In the genomic region with DNA sequence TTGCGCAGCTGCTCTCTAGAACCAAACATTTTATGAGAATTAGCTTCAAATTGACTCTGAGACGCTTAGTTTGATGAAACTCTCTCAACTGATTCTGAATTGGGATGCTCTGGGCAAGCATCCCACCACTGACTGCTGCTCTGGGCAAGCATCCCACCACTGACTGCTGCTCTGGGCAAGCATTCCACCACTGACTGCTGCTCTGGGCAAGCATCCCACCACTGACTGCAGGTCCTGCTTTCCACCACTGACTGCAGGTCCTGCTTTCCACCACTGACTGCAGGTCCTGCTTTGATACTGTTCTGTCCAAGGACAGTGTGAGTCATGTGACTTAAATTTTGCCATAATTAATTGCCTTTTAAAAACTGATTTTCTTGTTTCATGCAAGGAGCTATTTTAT, we compare ENCODE assay signal across 15 mouse cellular contexts.
DNase-seq lines count a peak whose midpoint lies in the region; ATAC-seq lines count a peak whose summit lies in the region.
"Had no signal": no experiment of that assay in that cellular context is flagged by ENCODE, and none has a peak within 500 bp of the region (broad histone marks: within the 10 kb centered on the region; RNA-seq: fewer than 3 reads in every experiment).

No protein-coding gene starts in this region.

- no peak for ATAC-seq in forebrain, embryonic 14.5 days
- ATAC-seq in forebrain, embryonic 11.5 days (replicated peaks; ENCODE audit: low FRiP score), result no peak
- ATAC-seq: intestine, embryonic 16.5 days; Patski had no signal

- H3K4me2 ChIP-seq in forebrain, embryonic 14.5 days (ENCODE audit: low read length), result no peak overlapping the region
- H3K4me2 ChIP-seq in forebrain, embryonic 11.5 days (ENCODE audit: low read depth, low read length, severe bottlenecking), result no peak overlapping the region
- H3K4me2 ChIP-seq: heart, embryonic 13.5 days; liver, embryonic 13.5 days had no signal

- no peaks in the 10 kb centered on the region for H3K27me3 ChIP-seq in forebrain, embryonic 14.5 days (replicated peaks; ENCODE audit: control insufficient read depth, insufficient read depth, low read length)
- no peaks in the 10 kb centered on the region for H3K27me3 ChIP-seq in forebrain, embryonic 11.5 days (ENCODE audit: control insufficient read depth, insufficient read depth, low read length)
- H3K27me3 ChIP-seq: heart, embryonic 13.5 days; liver, embryonic 13.5 days; Patski had no signal

- no peak overlapping the region for H3K9ac ChIP-seq in forebrain, embryonic 14.5 days (ENCODE audit: low read length)
- H3K9ac ChIP-seq in forebrain, embryonic 11.5 days (ENCODE audit: low read length), result no peak overlapping the region
- H3K9ac ChIP-seq: heart, embryonic 13.5 days; liver, embryonic 13.5 days had no signal

- peak; percentile 6 for DNase-seq in forebrain, embryonic 14.5 days (ENCODE audit: low spot score)
- DNase-seq in forebrain, embryonic 11.5 days (ENCODE audit: low spot score), result no peak
- peak; percentile 61 to 71 for DNase-seq in layer of hippocampus, postnatal 10 days (ENCODE audit: low spot score in 2 of 2)
- DNase-seq in layer of hippocampus, adult 18-20 months (ENCODE audit: low spot score in 2 of 2), result no peak
- DNase-seq in NIH3T3 (ENCODE audit: low read depth), result peak; percentile 49
- peak; percentile 16 for DNase-seq in gastrocnemius, adult 18-20 months (ENCODE audit: low spot score)
- DNase-seq in frontal cortex, postnatal 36 days (ENCODE audit: low spot score in 2 of 2), result no peak
- no peak for DNase-seq in spleen, postnatal 10 days (ENCODE audit: low spot score in 2 of 2)
- DNase-seq: adrenal gland, postnatal 25 days; liver, embryonic 13.5 days; thymus, postnatal 36 days had no signal

- no peaks in the 10 kb centered on the region for H3K4me1 ChIP-seq in forebrain, embryonic 14.5 days (ENCODE audit: control insufficient read depth, insufficient read depth, low read length)
- H3K4me1 ChIP-seq in forebrain, embryonic 11.5 days (replicated peaks; ENCODE audit: control insufficient read depth, insufficient read depth, low read length), result no peaks in the 10 kb centered on the region
- H3K4me1 ChIP-seq: liver, embryonic 13.5 days had no signal

- H3K27ac ChIP-seq in forebrain, embryonic 14.5 days (ENCODE audit: low read depth, low read length), result no peak overlapping the region
- H3K27ac ChIP-seq in forebrain, embryonic 11.5 days (ENCODE audit: low read depth, low read length), result no peak overlapping the region
- H3K27ac ChIP-seq: heart, embryonic 13.5 days; liver, embryonic 13.5 days had no signal

- H3K4me3 ChIP-seq in forebrain, embryonic 14.5 days (ENCODE audit: low read depth, low read length), result no peak overlapping the region
- H3K4me3 ChIP-seq in forebrain, embryonic 11.5 days (ENCODE audit: low read depth, low read length), result no peak overlapping the region
- H3K4me3 ChIP-seq: erythroblast, embryonic 14.5 days; heart, embryonic 13.5 days; liver, embryonic 13.5 days had no signal

- WGBS in forebrain, embryonic 14.5 days, result 81% methylated on average over 2 of the region's 2 CpGs
- 91% methylated on average over 2 of the region's 2 CpGs for WGBS in forebrain, embryonic 11.5 days

- H3K36me3 ChIP-seq in forebrain, embryonic 14.5 days (ENCODE audit: control insufficient read depth, insufficient read depth, low read length), result no peaks in the 10 kb centered on the region
- H3K36me3 ChIP-seq in forebrain, embryonic 11.5 days (ENCODE audit: control insufficient read depth, insufficient read depth, low read length), result no peaks in the 10 kb centered on the region
- H3K36me3 ChIP-seq: heart, embryonic 13.5 days; liver, embryonic 13.5 days had no signal

- no peaks in the 10 kb centered on the region for H3K9me3 ChIP-seq in forebrain, embryonic 14.5 days (replicated peaks; ENCODE audit: control insufficient read depth, low read length)
- no peaks in the 10 kb centered on the region for H3K9me3 ChIP-seq in forebrain, embryonic 11.5 days (ENCODE audit: control insufficient read depth, low read length)
- H3K9me3 ChIP-seq: heart, embryonic 13.5 days; liver, embryonic 13.5 days had no signal

Comparison
In these comparisons a context has a peak if more than half of its experiments do, and no peak if none do; other contexts are left out.
1. DNase-seq: peak in forebrain, embryonic 14.5 days (single experiment), layer of hippocampus, postnatal 10 days (2 of 2), NIH3T3 (single experiment) and gastrocnemius, adult 18-20 months (single experiment); none in forebrain, embryonic 11.5 days (single experiment), layer of hippocampus, adult 18-20 months (0 of 2), frontal cortex, postnatal 36 days (0 of 2) and spleen, postnatal 10 days (0 of 2).